Mouse (Mus musculus) spleen, postnatal 14 days (tissue): ENCODE results near the gene Prkn.

Source experiments
- DNase-seq, 2 experiments: peaks; one replicate each; pipeline ENCODE4 v3.0.0; 2021 to 2022; ENCODE audit warnings: low spot score in 2 of 2

Prkn gene

GRCm38 (mm10) chr17:11844436-11844835, 1004.3 kb downstream of the Prkn start:
- DNase-seq, result no peak

GRCm38 (mm10) chr17:11844989-11845388, 1004.8 kb downstream of the Prkn start:
- DNase-seq, result no peak

GRCm38 (mm10) chr17:11845506-11845905, 1005.3 kb downstream of the Prkn start:
- DNase-seq, result no peak

DNA sequence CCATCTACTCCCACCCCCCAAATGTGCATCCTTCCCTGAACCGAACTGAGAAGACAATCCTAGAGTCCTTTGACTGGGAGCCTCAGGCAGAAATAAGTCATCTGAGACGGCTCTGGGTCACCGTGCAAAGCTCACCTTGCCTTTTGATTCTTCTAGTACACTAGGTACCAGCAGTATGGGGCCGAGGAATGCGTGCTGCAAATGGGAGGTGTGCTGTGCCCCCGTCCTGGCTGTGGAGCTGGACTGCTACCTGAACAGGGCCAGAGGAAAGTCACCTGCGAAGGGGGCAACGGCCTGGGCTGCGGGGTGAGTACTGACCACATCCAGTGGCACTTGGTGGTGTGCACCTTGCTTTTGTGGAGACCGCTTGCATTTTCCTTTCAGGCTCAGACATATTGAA, 1014.4 kb downstream of the Prkn start:
- no peak for DNase-seq

DNA sequence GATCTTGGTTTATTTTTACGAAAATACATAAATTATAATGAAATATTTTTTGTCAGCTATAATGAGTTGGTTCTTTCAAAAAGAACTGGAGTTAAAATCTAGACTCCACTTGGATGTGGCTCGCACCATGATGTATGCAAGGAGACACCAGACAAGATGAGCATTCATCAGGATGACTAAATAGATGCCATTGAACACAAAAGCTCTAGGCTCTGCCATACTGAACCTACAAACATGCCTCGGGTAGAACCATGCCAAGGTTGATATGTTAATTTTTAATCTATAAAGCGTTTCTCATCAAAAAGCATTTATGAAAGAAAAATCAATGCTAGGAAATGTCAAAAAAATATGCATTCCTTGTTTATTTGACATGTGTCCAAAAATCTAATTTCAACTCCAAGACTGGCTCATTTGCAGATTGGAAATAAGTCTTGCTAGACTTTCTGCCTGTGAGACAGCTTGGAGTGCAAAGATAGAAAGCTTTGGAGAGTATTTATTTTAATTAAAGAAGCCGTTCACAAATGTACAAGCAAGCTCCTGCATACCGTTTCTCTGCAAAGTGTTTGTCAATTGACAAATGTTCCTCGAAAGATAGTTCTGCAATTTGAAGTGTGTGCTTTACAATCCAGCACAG, 1018.7 kb downstream of the Prkn start:
- DNase-seq, result no peak

DNA sequence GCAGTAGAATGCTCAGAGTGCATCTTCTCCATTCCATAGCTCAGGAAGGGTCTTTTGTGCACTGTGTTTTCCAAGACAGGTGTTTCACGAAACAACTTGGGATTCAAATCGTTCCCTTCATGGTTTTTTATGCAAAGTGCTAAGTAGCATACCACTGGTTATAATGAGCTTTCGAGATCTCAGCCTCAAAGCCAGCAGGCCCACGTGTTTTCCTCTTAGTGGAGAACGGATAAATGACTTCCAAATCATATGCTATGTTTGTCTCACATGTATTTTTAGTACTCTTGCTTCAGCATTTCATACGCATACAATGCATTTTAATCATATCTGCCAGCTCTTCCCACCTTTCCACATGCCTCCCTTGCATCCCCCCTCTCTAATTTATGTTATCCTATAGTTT, 1021.0 kb downstream of the Prkn start:
- no peak for DNase-seq

- no peak for DNase-seq
Observed at GRCm38 (mm10) chr17:11862360-11862759, 1022.2 kb downstream of the Prkn start.

DNA sequence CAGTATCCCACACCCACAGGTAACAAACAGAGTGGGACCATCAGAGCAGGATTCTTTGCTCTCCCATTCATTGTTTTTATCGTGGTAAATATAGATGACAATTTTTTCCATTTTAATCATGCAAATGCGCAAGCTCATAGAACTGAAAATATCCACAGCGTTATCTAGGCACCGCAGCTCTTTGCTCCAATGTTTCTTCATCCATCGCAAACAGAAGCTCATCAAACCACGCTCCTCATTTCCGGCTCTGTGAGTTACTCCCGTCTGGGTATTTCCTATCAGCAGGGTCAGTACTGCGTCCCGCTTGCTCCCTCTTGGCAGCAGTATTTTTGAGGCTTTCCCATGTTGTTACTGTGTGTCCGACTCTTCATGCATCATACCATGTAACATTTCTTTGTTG, 1022.8 kb downstream of the Prkn start:
- DNase-seq, result no peak

DNA sequence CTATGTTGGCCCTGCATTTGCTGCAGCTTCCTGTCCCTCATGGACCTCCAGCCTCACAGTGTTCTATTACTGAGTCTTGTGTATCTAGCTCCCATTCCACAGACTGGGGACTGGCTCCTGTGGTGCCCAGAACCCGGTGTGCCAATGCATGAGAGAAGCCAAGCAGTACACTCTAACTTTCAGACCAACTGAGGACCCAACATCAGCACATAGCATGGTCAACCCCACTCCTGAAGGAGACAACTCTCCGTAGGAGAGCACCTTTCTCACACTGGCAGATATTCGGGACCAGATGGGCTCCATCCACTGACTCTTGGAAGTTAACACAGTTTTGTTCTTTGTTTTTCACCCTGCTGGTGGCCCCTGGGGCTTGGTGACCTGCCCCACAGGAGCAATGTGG, 1026.0 kb downstream of the Prkn start:
- DNase-seq, result no peak

GRCm38 (mm10) chr17:11867334-11868095, 1027.3 kb downstream of the Prkn start:
- no peak for DNase-seq

DNA sequence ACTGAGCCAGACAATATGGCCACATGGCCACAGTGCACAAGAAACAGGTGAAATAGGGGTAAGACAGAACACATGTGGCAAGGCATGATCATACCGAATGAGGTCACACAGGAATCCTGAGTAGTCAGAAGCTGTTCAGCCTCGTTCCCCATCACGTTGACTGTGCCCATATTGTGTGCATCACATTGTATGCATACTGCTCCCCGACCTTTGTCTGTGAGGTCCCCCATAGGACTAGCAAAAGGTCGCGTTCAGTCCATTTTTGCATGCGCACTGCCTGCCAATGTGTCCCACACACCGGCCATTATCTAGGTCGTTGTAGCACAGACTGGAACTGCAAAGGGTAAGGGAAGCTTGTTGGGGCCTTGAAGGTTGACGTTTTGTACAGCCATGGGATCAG, 1030.4 kb downstream of the Prkn start:
- DNase-seq, result no peak

DNA sequence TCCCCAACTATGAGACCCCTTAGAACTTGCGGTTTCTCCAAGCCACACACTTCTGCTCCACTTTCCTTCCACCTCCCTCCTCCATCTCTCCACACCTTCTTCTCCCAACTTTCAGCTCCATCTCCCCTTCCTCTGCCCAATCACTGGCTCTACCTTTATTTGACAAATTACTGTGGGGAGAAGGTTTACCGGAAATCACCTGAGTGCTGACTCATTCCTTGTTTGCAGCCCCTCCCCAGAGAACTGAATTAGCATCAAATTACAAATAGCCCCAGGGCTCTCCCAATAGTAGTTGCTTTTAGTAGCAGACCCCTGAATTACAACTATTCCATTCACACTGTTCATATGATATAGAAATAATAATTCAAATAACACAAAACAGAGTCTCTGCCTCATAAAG, 1036.1 kb downstream of the Prkn start:
- no peak for DNase-seq

DNA sequence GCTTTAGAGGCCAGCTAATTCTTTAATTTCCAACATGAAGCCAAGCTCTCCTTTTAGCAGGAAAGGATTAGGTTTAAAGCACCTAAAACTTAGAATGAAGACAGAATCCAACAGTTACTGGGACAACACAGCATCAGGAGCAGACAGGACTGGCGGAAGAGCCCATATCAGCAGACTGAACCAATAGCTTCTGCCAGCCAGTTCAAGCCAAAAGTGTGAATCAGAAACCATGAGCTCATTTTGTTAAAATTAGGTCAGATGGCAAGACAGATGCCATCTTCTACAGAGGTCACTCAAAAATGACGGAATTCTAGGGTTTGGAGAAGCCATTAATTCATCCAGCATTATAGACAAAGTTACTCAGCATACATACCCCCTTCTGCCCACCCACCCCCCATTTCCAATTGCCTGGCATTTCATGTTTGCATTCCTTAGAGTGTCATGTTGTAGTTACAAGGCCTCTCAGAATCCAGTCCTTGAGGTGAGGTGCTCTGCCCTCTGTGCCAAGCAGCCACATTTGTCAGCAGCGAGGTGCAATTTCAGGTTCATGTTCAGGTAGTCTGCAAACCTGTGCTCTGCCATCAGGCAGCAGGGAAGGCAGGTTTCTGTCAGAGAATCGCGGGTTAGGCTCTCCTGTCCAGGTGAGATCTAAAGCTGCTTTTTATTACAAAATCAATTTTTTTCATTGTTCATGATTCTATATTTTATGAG, 1041.1 kb downstream of the Prkn start:
- no peak for DNase-seq

DNA sequence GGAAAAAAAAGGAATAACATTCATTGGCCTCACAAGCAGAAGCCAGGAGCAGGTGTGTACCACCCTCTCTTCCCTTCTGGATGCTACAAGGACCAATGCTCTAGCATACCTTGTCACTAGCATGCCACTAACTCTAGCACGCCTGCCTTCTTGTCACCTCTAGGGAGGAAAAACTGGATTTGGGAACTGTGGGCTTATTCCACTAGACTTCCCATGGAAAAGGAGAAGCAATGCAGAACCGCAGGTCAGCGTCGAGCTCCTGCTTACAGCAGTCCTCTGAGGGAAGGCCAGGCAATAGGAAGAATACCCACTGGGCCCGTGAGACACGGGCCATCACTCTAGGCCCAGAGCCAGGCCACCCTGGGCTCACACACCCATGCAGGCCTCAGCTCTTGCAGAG, 1045.4 kb downstream of the Prkn start:
- DNase-seq, result no peak

GRCm38 (mm10) chr17:11886963-11887362, 1046.8 kb downstream of the Prkn start:
- no peak for DNase-seq

DNA sequence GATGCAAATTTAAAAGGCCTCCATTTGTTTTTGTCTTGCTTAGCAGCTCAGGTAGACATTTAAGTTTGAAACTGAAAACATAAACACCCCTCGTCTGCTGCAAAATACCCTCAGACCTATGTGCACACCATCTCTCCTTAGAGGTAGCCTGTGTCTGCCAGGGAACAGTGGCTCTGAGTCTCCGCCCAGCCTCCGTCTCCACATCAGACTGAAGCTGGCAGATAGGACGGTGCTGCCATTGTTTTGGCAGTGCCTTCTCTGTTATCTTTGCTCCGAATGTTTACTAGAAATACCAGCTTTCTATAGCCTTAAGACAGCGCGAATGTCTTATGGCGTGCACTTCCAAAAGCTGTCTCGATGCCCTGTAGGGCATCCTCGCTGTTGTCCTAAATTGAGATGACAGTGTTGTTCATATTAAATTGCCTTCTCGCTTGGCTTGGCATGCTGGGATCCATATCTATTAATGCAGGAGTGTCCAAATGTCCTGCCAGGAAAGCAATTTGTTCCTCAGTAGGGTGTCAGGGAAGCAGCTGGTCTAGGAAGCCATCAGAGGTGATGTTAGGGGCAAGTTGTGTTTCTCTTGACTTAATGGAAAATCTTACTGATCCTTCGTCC, 1047.5 kb downstream of the Prkn start:
- no peak for DNase-seq

- no peak for DNase-seq
Observed at GRCm38 (mm10) chr17:11888806-11889205, 1048.6 kb downstream of the Prkn start.

DNA sequence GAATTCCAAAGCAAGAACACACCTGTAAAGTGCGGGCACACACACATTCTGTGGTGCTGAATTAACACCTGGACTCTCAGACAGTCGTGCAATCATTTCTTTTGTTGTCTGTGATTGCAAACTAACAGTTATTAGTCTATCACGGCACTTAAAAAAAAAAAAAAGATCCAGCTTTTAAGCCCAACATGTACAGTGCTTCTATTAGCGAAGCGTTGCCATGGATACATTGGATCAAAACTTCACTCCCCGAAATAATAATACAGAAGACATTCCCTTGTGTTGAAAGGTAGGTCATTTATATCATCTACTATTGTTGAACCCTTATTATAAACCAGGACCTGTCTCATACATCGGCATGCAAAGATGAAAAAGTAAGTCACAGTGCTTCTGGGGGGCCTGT, 1060.1 kb downstream of the Prkn start:
- DNase-seq, result no peak

DNA sequence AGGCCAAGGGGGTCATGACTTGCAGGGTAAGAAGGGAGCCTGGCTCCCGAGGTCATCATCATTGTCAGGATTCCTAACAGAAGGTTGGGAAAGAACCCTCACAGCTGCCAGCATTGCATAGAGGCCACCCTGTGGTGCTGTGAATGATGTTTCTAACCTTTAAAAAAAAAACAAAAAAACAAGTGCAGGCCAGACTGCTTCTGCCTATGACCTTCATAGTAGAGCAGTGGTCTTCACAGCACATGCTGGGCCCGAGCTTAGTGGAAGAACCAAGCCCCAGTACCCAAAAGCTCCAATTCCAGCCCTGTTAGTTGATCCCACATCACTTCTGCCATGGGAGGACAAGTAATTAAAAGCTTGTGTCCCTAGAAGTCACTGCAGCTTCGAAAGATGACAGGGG, 1061.5 kb downstream of the Prkn start:
- no peak for DNase-seq

GRCm38 (mm10) chr17:11903001-11903400, 1062.8 kb downstream of the Prkn start:
- no peak for DNase-seq

- no peak for DNase-seq
Observed at GRCm38 (mm10) chr17:11910668-11911398, 1070.6 kb downstream of the Prkn start.

- DNase-seq, result no peak
Observed at GRCm38 (mm10) chr17:11912136-11912535, 1072.0 kb downstream of the Prkn start.
